Mouse (Mus musculus) heart, embryonic 10.5 days (tissue): ENCODE data around the gene Adgra3. TPM values are rescaled to one million over a fixed set of nuclear protein-coding genes. Genes with fewer than 3 reads are reported as not detected.
A peak's percentile ranks its signal among the peaks of the same experiment; 100 is the strongest.

Experiments
- DNase-seq: peaks from one replicate; pipeline ENCODE4 v3.0.0-alpha.2; 2017; ENCODE audit warnings: low spot score
- H3K27ac ChIP-seq: fragments of 300-500 bp; sonication (generic); 2 replicates; pipeline ENCODE4 v1.5.1; 2016; ENCODE audit warnings: mild to moderate bottlenecking
- H3K27me3 ChIP-seq: fragments of 300-500 bp; sonication (generic); 2 replicates; pipeline ENCODE4 v1.6.1; 2016; ENCODE audit warnings: mild to moderate bottlenecking; ENCODE audit not compliant: poor library complexity, insufficient read depth, severe bottlenecking
- H3K36me3 ChIP-seq: fragments of 300-500 bp; sonication (generic); 2 replicates; pipeline ENCODE4 v1.6.1; 2016; ENCODE audit warnings: mild to moderate bottlenecking, moderate library complexity
- H3K4me1 ChIP-seq: fragments of 300-500 bp; sonication (generic); 2 replicates; pipeline ENCODE4 v1.6.1; 2016; ENCODE audit warnings: mild to moderate bottlenecking
- H3K4me3 ChIP-seq: fragments of 300-500 bp; sonication (generic); 2 replicates; pipeline ENCODE4 v1.5.1; 2016; ENCODE audit warnings: mild to moderate bottlenecking, moderate library complexity
- H3K9me3 ChIP-seq: fragments of 300-500 bp; sonication (generic); 2 replicates; pipeline ENCODE4 v1.6.1; 2016; ENCODE audit warnings: mild to moderate bottlenecking, moderate library complexity
- WGBS: fragments of 180-500 bp; shearing (Covaris S2); methylation state at CpG from one replicate; pipeline ENCODE4 v1.1.7; 2016; 5-methylcytosine and 5-hydroxymethylcytosine counted together
- polyA plus RNA-seq: library from polyadenylated mRNA; unstranded; fragments of >200 nt; fragmentation: Nextera tagmentation; extraction: Ambion mirVana; gene quantifications from 2 replicates; pipeline ENCODE4 v1.2.1, GENCODE M21; 2016

The Adgra3 gene
- polyA plus RNA-seq, 1 experiment from 2014 or later = 26.6 TPM

DNA sequence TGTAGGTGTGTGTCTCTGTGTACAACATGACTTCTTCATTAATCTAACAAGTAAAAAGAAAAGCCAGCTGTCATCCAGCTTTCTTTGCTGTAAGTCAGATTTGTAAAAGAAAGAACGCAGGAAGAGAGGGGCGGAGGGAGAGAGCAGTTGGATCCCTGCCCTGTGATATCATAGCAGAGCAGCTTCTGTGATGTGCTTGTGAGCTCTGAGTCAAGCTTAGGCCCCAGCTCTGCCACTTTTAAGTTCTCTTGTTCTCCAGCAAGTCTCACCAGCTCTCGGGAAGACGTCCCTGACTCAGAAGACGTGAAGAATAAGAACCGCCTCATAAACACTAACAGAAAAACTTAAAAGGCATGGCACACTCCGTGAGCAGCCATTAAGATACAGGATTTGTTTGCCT, 31.8 kb downstream of the Adgra3 start:
- Histone ChIP-seq H3K4me1 (peaks cover 27% of the 10 kb centered on the region), H3K27me3 (no peaks in the 10 kb centered on the region), H3K27ac (no peak overlapping the region), H3K4me3 (no peak overlapping the region), H3K36me3 (peaks cover 21% of the 10 kb centered on the region), H3K9me3 (no peaks in the 10 kb centered on the region)
- DNase-seq = no peak
- WGBS = 77% methylated on average over 7 of the region's 7 CpGs

DNA sequence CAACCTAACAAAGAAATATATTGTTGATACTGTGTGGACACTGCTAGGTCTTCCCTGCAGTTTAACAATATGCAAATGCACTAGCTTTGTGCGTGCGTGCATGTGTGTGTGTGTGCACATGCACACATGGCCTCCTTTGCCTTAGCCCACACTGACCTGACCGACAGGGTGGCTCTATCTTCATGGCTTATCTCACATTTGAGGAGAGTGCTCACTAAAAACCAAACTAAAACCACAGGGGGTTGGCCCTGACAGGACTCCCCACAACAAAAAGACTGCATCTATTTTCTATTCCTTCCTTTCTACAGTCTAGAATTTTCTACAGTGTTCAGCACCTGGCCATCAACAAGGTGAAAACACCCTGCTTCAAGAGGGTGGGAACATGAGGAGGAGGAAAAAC, 32.7 kb downstream of the Adgra3 start:
- H3K36me3 ChIP-seq = peaks cover 21% of the 10 kb centered on the region
- no peak overlapping the region for H3K4me3 ChIP-seq
- H3K27ac ChIP-seq = no peak overlapping the region
- H3K27me3 ChIP-seq = no peaks in the 10 kb centered on the region
- peaks cover 29% of the 10 kb centered on the region for H3K4me1 ChIP-seq
- 65% methylated on average over 3 of the region's 3 CpGs for WGBS
- no peaks in the 10 kb centered on the region for H3K9me3 ChIP-seq
- DNase-seq = no peak

DNA sequence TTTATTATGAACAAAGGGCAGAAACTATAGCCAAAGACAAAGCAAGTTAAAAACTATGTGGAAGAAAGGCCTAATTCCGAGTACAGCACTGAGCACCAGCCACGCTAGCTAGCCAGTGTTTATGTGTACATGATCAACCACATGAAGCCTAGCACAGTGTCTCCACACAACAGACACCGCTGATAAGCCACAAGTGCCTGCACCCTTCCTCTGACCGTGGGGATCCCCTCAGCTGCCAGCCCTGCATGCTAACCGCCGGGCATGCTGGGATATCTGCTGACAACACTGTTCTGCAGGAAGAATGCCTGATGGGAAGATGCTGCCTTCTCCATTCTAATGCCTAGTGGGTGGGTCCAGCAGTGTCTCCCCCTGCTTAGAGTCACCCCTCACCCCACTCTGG, 34.7 kb downstream of the Adgra3 start:
- H3K27me3 ChIP-seq = no peaks in the 10 kb centered on the region
- peaks cover 30% of the 10 kb centered on the region for H3K36me3 ChIP-seq
- no peak overlapping the region for H3K27ac ChIP-seq
- H3K9me3 ChIP-seq = no peaks in the 10 kb centered on the region
- no peak overlapping the region for H3K4me3 ChIP-seq
- DNase-seq = no peak
- WGBS = 76% methylated on average over 6 of the region's 6 CpGs
- peaks cover 29% of the 10 kb centered on the region for H3K4me1 ChIP-seq

DNA sequence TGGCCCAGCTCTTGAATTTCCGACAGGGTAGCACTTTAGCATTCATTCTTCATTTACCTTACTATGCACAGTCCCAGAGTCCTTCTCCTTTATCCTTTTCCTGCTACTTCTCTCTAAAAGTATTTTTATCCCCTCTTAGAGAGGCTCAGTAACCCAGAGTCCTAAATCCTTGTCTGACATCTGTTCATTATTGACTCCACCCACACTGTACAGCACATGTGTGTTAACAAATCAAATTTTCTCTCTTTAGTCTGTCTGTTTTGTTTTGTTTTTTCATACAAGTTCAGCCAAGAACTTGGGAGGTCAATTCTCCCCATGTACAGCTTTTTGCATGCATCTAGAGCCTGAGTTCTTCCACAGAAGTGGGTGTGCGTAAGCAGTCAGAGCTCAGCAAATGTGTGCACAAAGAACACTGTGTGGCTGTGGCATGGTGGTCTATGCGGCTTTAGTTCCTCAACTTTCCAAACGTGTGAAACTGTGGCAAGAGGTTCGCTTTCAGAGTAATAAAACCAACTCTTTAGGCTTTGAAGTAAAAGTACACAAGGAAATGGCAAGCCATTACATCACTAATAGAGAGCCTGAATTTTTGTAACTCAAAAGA, 42.7 kb downstream of the Adgra3 start:
- 92% methylated on average over 5 of the region's 5 CpGs for WGBS
- no peaks in the 10 kb centered on the region for H3K4me1 ChIP-seq
- H3K27me3 ChIP-seq = no peaks in the 10 kb centered on the region
- no peak overlapping the region for H3K27ac ChIP-seq
- H3K36me3 ChIP-seq = peaks cover 15% of the 10 kb centered on the region; the same call in 1 of the 2 replicates
- H3K9me3 ChIP-seq = no peaks in the 10 kb centered on the region
- DNase-seq = no peak
- H3K4me3 ChIP-seq = no peak overlapping the region

DNA sequence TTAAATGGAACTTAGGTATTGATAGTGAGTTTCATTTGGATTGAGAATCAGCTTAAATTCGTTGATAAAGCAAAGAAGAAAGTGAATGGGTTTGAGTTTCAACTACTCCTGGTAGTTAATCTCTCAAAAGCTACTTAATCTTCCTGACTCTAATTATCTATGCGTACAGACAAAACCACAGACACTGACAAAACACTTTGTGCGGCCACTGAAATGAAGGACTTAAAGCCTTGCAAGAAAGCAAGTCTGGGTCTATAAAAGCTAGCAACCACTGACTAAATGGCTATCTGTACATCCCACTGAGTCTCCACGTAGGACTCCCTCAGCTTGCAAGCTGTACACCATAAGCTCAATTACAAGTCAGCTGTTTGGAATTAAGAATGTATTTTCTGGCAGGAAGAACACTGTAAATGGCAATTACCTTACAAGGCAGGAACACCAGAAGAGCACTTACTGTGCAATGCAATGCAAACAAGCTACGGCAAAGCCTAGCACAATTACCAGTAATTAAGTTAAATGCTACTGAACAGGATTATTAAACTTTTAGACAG, 43.6 kb downstream of the Adgra3 start:
- 78% methylated on average over 5 of the region's 5 CpGs for whole genome bisulfite sequencing
- H3K9me3 ChIP-seq = no peaks in the 10 kb centered on the region
- H3K27me3 ChIP-seq = no peaks in the 10 kb centered on the region
- peaks cover 11% of the 10 kb centered on the region; the same call in 1 of the 2 replicates for H3K36me3 ChIP-seq
- no peaks in the 10 kb centered on the region for H3K4me1 ChIP-seq
- no peak overlapping the region for H3K27ac ChIP-seq
- H3K4me3 ChIP-seq = no peak overlapping the region
- DNase-seq = no peak

DNA sequence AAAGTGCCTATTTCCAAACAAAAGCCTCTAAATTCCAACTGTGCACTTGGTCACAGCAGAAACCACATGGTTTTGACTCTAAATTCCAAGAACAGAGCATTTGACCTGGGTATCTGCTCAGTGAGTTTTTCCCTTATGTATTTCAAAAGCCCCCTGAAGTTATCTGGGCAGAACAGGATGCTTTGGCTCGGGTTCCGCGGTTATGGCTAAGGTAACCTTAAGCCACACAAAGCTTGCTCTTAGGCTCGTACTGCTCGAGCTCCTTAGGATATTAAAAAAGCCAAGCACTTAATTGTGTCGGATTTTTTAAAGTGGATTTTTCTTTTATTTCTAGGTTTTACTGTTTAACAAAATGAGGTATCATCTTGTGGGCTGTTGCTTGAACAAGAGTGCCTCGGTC, 44.1 kb downstream of the Adgra3 start:
- Histone ChIP-seq H3K4me1 (no peaks in the 10 kb centered on the region), H3K27me3 (no peaks in the 10 kb centered on the region), H3K4me3 (no peak overlapping the region), H3K36me3 (peaks cover 8% of the 10 kb centered on the region; the same call in 1 of the 2 replicates), H3K27ac (no peak overlapping the region), H3K9me3 (no peaks in the 10 kb centered on the region)
- WGBS = 78% methylated on average over 7 of the region's 7 CpGs
- no peak for DNase-seq

DNA sequence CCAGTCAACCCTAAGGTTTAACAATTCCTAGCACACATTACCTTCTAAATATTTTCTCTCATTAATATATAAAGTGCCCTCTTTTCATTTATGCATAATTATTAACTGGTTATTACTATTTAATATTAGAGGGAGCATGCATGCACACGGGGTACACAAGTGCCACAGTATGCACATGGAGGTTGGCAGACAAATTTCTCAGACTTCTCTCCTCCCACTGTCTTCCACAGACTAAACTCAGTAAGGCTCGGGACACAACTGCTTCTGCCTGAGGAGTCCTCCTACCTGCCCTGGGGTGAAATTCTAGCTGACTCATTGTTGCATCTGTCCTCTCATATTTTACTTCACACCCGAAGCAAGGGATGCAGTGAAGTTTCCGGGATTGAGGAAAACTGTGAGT, 44.8 kb downstream of the Adgra3 start:
- 82% methylated on average over 4 of the region's 4 CpGs for WGBS
- Histone ChIP-seq H3K27me3 (no peaks in the 10 kb centered on the region), H3K27ac (no peak overlapping the region), H3K4me1 (no peaks in the 10 kb centered on the region), H3K4me3 (no peak overlapping the region), H3K9me3 (no peaks in the 10 kb centered on the region), H3K36me3 (peaks cover 10% of the 10 kb centered on the region; the same call in 1 of the 2 replicates)
- no peak for DNase-seq

DNA sequence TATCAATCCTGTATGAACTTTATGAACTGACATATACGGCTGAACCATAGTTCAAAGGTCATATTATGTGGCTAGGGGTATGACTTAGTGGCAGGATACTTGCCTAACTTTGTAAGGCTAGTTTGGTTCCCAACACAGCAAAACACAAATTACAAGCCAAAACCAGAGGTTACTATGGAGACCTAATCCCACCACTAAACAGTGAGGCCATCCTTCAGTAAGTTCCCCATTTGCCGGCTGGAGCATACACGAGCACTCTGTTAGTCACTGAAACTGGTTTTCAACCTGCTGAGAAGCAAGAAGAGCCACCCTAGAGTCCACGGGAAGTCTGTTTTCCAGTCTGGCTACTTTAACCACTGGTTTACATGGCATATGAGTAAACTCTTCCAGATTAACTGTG, 50.0 kb downstream of the Adgra3 start:
- WGBS = 73% methylated on average over 4 of the region's 4 CpGs
- DNase-seq = no peak
- H3K4me1 ChIP-seq = no peaks in the 10 kb centered on the region
- H3K9me3 ChIP-seq = no peaks in the 10 kb centered on the region
- no peak overlapping the region for H3K27ac ChIP-seq
- no peak overlapping the region for H3K4me3 ChIP-seq
- peaks cover 22% of the 10 kb centered on the region for H3K36me3 ChIP-seq
- no peaks in the 10 kb centered on the region for H3K27me3 ChIP-seq

DNA sequence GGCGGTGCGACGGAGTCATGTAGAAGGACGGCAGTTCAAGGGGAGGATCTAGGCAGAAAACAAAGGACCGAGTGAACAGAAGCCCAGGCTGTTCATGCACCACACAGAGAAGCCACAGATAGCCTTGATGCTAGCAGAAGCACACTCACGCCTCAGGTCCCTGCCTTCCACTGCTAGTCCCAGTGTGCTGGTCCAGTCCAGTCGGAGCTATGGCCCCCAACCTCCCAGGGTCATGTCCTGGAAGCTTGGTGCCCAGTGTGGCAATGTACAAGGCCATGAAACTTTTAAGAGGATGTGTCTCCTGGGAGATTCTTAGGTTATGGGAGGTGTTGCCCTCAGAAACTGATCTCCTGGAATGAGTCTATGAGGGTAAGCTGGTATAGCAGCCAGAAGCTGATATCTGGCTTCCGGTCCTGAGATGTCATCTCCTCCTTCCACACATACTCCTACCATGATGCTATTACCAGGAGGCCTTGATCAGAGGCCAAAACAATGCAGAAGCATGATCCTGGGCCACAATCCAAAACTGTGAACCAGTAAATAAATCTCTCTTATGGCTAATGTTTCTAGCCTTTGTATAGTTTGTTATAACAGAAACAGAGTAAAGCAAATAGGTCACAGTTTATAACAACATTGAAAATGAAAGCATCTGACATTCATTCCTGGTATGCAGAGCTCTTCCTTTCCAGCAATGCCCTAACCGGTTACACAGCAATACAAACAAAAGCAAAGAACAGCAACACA, 51.7 kb downstream of the Adgra3 start:
- H3K4me1 ChIP-seq = no peaks in the 10 kb centered on the region
- DNase-seq = no peak
- H3K9me3 ChIP-seq = no peaks in the 10 kb centered on the region
- H3K27ac ChIP-seq = no peak overlapping the region
- peaks cover 20% of the 10 kb centered on the region for H3K36me3 ChIP-seq
- H3K4me3 ChIP-seq = no peak overlapping the region
- H3K27me3 ChIP-seq = no peaks in the 10 kb centered on the region
- 83% methylated on average over 9 of the region's 9 CpGs for WGBS

DNA sequence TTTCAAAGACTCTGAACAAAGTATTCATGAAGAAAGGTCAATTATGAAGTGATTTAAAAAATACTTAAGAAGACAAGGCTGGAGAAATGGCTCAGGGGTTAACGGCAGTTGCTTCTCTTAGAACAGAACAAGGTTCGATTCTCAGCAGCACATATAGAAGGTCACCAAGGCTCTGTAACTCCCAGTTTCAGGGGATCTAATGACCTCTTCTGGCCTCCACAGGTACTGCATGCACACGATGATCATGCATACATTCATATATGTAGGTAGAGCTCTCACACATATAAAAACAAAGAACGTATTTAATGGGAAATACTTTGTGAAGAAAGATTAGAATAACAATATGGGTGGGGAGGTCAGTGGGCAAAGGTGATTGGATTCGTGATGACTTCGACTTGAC, 56.5 kb downstream of the Adgra3 start:
- no peak overlapping the region for H3K4me3 ChIP-seq
- H3K27me3 ChIP-seq = no peaks in the 10 kb centered on the region
- H3K9me3 ChIP-seq = no peaks in the 10 kb centered on the region
- peaks cover 22% of the 10 kb centered on the region for H3K36me3 ChIP-seq
- 87% methylated on average over 6 of the region's 6 CpGs for WGBS
- H3K4me1 ChIP-seq = peaks cover 11% of the 10 kb centered on the region; the same call in 1 of the 2 replicates
- no peak overlapping the region for H3K27ac ChIP-seq
- no peak for DNase-seq

DNA sequence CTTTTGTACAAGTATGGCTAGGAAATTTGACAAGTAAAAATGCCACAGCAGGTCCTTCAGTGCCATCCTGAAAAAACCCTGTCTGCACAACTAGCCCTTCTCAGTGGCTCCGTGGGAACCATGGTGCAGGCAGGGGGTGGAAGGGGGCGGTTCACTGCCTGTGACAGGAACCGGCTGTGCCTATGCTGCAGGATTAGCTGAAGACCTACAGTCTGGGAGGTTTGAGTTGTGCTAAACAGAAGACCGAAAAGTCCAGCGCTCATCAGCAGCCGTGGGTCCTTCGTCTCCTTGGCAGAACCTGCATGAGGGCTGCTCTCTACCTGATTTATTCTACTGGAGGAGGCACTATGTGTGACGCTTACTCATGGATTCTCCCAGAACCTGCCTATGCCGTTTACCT, 59.0 kb downstream of the Adgra3 start:
- no peak for DNase-seq

DNA sequence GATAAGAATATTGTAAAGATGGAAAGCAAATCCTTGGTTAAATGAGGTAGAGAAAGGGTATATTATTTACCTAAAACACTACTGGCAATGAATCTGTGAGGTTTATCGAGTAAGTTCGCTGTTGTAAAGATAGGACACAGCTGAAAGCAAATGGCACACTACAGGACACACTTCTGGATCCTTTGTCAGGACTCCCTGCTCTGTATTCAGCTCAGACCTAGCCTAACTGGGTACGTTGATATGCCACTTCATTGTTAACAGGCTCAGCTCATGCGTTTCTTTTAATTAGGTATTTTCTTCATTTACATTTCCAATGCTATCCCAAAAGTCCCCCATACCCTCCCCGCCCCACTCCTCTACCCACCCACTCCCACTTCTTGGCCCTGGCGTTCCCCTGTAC, 61.8 kb downstream of the Adgra3 start:
- no peaks in the 10 kb centered on the region for H3K27me3 ChIP-seq
- peaks cover 19% of the 10 kb centered on the region for H3K4me1 ChIP-seq
- H3K36me3 ChIP-seq = peaks cover 12% of the 10 kb centered on the region
- H3K9me3 ChIP-seq = no peaks in the 10 kb centered on the region
- peak overlapping the region; percentile 30; the same call in 1 of the 2 replicates for H3K27ac ChIP-seq
- WGBS = 91% methylated on average over 6 of the region's 6 CpGs
- DNase-seq = no peak
- no peak overlapping the region for H3K4me3 ChIP-seq

More for the DNA sequence above, 59.0 kb downstream of the Adgra3 start:
- Histone ChIP-seq H3K4me1 (peaks cover 19% of the 10 kb centered on the region), H3K27ac (no peak overlapping the region; the same call in 1 of the 2 replicates), H3K4me3 (no peak overlapping the region), H3K27me3 (no peaks in the 10 kb centered on the region), H3K9me3 (no peaks in the 10 kb centered on the region), H3K36me3 (peaks cover 13% of the 10 kb centered on the region)
- WGBS = 74% methylated on average over 9 of the region's 9 CpGs

DNA sequence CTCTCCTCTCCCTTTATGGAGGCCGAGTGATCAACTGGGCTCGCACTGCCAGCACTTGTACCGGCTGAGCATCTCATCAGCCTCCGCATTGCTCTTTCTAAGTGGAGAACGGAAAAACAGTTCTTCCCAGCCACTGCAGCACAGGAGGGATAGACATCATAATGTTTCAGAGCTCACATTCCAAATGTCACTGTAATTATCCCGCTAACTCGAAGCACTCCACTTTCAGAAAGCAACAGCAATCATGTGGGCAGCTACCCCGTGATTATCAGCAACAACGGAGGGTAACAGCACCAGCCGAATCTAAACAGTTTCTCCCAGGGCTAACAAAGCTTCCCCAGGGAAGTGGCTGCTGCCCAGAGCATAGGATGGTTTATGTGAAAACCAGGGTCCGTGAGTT, 62.3 kb downstream of the Adgra3 start:
- Histone ChIP-seq H3K36me3 (peaks cover 12% of the 10 kb centered on the region), H3K27ac (peak overlapping the region; percentile 30; the same call in 1 of the 2 replicates), H3K4me1 (peaks cover 19% of the 10 kb centered on the region), H3K27me3 (no peaks in the 10 kb centered on the region), H3K9me3 (no peaks in the 10 kb centered on the region), H3K4me3 (no peak overlapping the region)
- WGBS = 57% methylated on average over 11 of the region's 11 CpGs
- DNase-seq = no peak
